Mouse (Mus musculus): Measurements from ENCODE around the gene Frrs1l. TPM values are rescaled to one million over a fixed set of nuclear protein-coding genes. Genes with fewer than 3 reads are reported as not detected.

Gene Frrs1l
- polyA plus RNA-seq, 1 experiment from 2014 or later, result 26.1 TPM

GRCm38 (mm10) chr4:56965586-56966179, 24.5 kb downstream of the Frrs1l start:
- no peak for ATAC-seq (ENCODE audit: low FRiP score)
- H3K27me3 ChIP-seq (replicated peaks), result no peaks in the 10 kb centered on the region
- H3K4me1 ChIP-seq, result peaks cover 5% of the 10 kb centered on the region; the same call in 1 of the 2 replicates
- no peak overlapping the region for H3K9ac ChIP-seq (replicated peaks)
- 83% methylated on average over 7 of the region's 7 CpGs for WGBS
- H3K4me3 ChIP-seq (replicated peaks), result no peak overlapping the region
- peaks cover 49% of the 10 kb centered on the region for H3K36me3 ChIP-seq
- H3K9me3 ChIP-seq (replicated peaks), result no peaks in the 10 kb centered on the region
- no peak overlapping the region for H3K4me2 ChIP-seq
- no peak overlapping the region for H3K27ac ChIP-seq (replicated peaks)

- no peak for ATAC-seq (ENCODE audit: low FRiP score)
- no peak overlapping the region for H3K9ac ChIP-seq (replicated peaks)
- no peak overlapping the region for H3K4me3 ChIP-seq (replicated peaks)
- H3K9me3 ChIP-seq (replicated peaks), result no peaks in the 10 kb centered on the region
- peaks cover 56% of the 10 kb centered on the region for H3K36me3 ChIP-seq
- H3K27ac ChIP-seq (replicated peaks), result no peak overlapping the region
- WGBS, result 92% methylated on average over 6 of the region's 6 CpGs
- H3K4me1 ChIP-seq, result no peaks in the 10 kb centered on the region
- no peak overlapping the region for H3K4me2 ChIP-seq
- no peaks in the 10 kb centered on the region for H3K27me3 ChIP-seq (replicated peaks)
These were observed 26.5 kb downstream of the Frrs1l start for GRCm38 (mm10) chr4:56963687-56964086.

- H3K9me3 ChIP-seq (replicated peaks), result no peaks in the 10 kb centered on the region
- no peak overlapping the region for H3K27ac ChIP-seq (replicated peaks)
- H3K27me3 ChIP-seq (replicated peaks), result no peaks in the 10 kb centered on the region
- WGBS, result 90% methylated on average over 12 of the region's 12 CpGs
- no peaks in the 10 kb centered on the region for H3K4me1 ChIP-seq
- H3K4me3 ChIP-seq (replicated peaks), result no peak overlapping the region
- peaks cover 38% of the 10 kb centered on the region for H3K36me3 ChIP-seq
- no peak overlapping the region for H3K9ac ChIP-seq (replicated peaks)
- no peak for ATAC-seq (ENCODE audit: low FRiP score)
- no peak overlapping the region for H3K4me2 ChIP-seq
These were observed 28.8 kb downstream of the Frrs1l start for GRCm38 (mm10) chr4:56961320-56961925.

- 60% methylated on average over 9 of the region's 9 CpGs for WGBS
- Histone ChIP-seq H3K27me3 (replicated peaks) (no peaks in the 10 kb centered on the region), H3K4me1 (no peaks in the 10 kb centered on the region), H3K9me3 (replicated peaks) (no peaks in the 10 kb centered on the region), H3K9ac (replicated peaks) (no peak overlapping the region), H3K4me3 (replicated peaks) (no peak overlapping the region), H3K4me2 (no peak overlapping the region), H3K27ac (replicated peaks) (no peak overlapping the region), H3K36me3 (peaks cover 24% of the 10 kb centered on the region)
- ATAC-seq (ENCODE audit: low FRiP score), result no peak
These were observed 32.7 kb downstream of the Frrs1l start for GRCm38 (mm10) chr4:56957518-56957917.

- no peaks in the 10 kb centered on the region for H3K4me1 ChIP-seq
- WGBS, result 62% methylated on average over 5 of the region's 6 CpGs
- no peak overlapping the region for H3K4me2 ChIP-seq
- H3K9ac ChIP-seq (replicated peaks), result no peak overlapping the region
- no peaks in the 10 kb centered on the region for H3K27me3 ChIP-seq (replicated peaks)
- no peaks in the 10 kb centered on the region for H3K9me3 ChIP-seq (replicated peaks)
- ATAC-seq (ENCODE audit: low FRiP score), result no peak
- no peaks in the 10 kb centered on the region for H3K36me3 ChIP-seq
- no peak overlapping the region for H3K27ac ChIP-seq (replicated peaks)
- H3K4me3 ChIP-seq (replicated peaks), result no peak overlapping the region
These were observed 37.0 kb downstream of the Frrs1l start for GRCm38 (mm10) chr4:56953235-56953634.

- ATAC-seq (ENCODE audit: low FRiP score), result no peak
- Histone ChIP-seq H3K4me3 (replicated peaks) (no peak overlapping the region), H3K9ac (replicated peaks) (no peak overlapping the region), H3K27me3 (replicated peaks) (no peaks in the 10 kb centered on the region), H3K4me2 (no peak overlapping the region), H3K27ac (replicated peaks) (no peak overlapping the region), H3K36me3 (no peaks in the 10 kb centered on the region), H3K4me1 (peaks cover 4% of the 10 kb centered on the region), H3K9me3 (replicated peaks) (no peaks in the 10 kb centered on the region)
- 89% methylated on average over 3 of the region's 3 CpGs for WGBS
These were observed 38.5 kb downstream of the Frrs1l start for GRCm38 (mm10) chr4:56951701-56952100.

- no peak overlapping the region for H3K4me3 ChIP-seq (replicated peaks)
- no peak overlapping the region for H3K9ac ChIP-seq (replicated peaks)
- no peaks in the 10 kb centered on the region for H3K27me3 ChIP-seq (replicated peaks)
- H3K36me3 ChIP-seq, result no peaks in the 10 kb centered on the region
- WGBS, result 88% methylated on average over 6 of the region's 6 CpGs
- H3K9me3 ChIP-seq (replicated peaks), result no peaks in the 10 kb centered on the region
- H3K4me1 ChIP-seq, result peaks cover 24% of the 10 kb centered on the region
- H3K27ac ChIP-seq (replicated peaks), result no peak overlapping the region
- no peak for ATAC-seq (ENCODE audit: low FRiP score)
- H3K4me2 ChIP-seq, result no peak overlapping the region
These were observed 40.7 kb downstream of the Frrs1l start for GRCm38 (mm10) chr4:56949494-56949893.

- Histone ChIP-seq H3K36me3 (no peaks in the 10 kb centered on the region), H3K9ac (replicated peaks) (peak within 1 kb of the TSS; percentile 84), H3K4me2 (peak within 1 kb of the TSS; percentile 96), H3K27ac (replicated peaks) (peak within 1 kb of the TSS; percentile 93), H3K9me3 (replicated peaks) (no peaks in the 10 kb centered on the region), H3K27me3 (replicated peaks) (no peaks in the 10 kb centered on the region), H3K4me1 (peaks cover 35% of the 10 kb centered on the region), H3K4me3 (replicated peaks) (peak within 1 kb of the TSS; percentile 94)
- under 1% methylated on average over 106 of the region's 107 CpGs for WGBS
- ATAC-seq (ENCODE audit: low FRiP score), result peak; percentile 97
These were observed 43.2 kb downstream of the Frrs1l start, which contains the start of gene Tmem245 for GRCm38 (mm10) chr4:56946641-56947640. Tmem245 (minus strand) TSS chr4:56947437.

- Histone ChIP-seq H3K27me3 (replicated peaks) (no peaks in the 10 kb centered on the region), H3K4me2 (peak overlapping the region; percentile 96), H3K36me3 (no peaks in the 10 kb centered on the region), H3K4me3 (replicated peaks) (peak overlapping the region; percentile 94), H3K27ac (replicated peaks) (no peak overlapping the region), H3K4me1 (peaks cover 35% of the 10 kb centered on the region), H3K9me3 (replicated peaks) (no peaks in the 10 kb centered on the region), H3K9ac (replicated peaks) (peak overlapping the region; percentile 84)
- 3% methylated on average over 14 of the region's 14 CpGs for WGBS
- no peak for ATAC-seq (ENCODE audit: low FRiP score)
These were observed 44.0 kb downstream of the Frrs1l start for GRCm38 (mm10) chr4:56946180-56946579.

GRCm38 (mm10) chr4:56944286-56944685, 45.9 kb downstream of the Frrs1l start:
- H3K4me3 ChIP-seq (replicated peaks), result no peak overlapping the region
- peaks cover 35% of the 10 kb centered on the region for H3K4me1 ChIP-seq
- no peaks in the 10 kb centered on the region for H3K9me3 ChIP-seq (replicated peaks)
- H3K27ac ChIP-seq (replicated peaks), result no peak overlapping the region
- no peak overlapping the region for H3K4me2 ChIP-seq
- H3K9ac ChIP-seq (replicated peaks), result no peak overlapping the region
- 70% methylated on average over 4 of the region's 4 CpGs for WGBS
- no peaks in the 10 kb centered on the region for H3K36me3 ChIP-seq
- ATAC-seq (ENCODE audit: low FRiP score), result no peak
- no peaks in the 10 kb centered on the region for H3K27me3 ChIP-seq (replicated peaks)

GRCm38 (mm10) chr4:56943258-56943657, 46.9 kb downstream of the Frrs1l start:
- no peaks in the 10 kb centered on the region for H3K9me3 ChIP-seq (replicated peaks)
- no peaks in the 10 kb centered on the region for H3K27me3 ChIP-seq (replicated peaks)
- 35% methylated on average over 1 of the region's 1 CpGs for WGBS
- no peak overlapping the region for H3K9ac ChIP-seq (replicated peaks)
- peaks cover 35% of the 10 kb centered on the region for H3K4me1 ChIP-seq
- H3K4me2 ChIP-seq, result no peak overlapping the region
- no peaks in the 10 kb centered on the region for H3K36me3 ChIP-seq
- ATAC-seq (ENCODE audit: low FRiP score), result no peak
- H3K4me3 ChIP-seq (replicated peaks), result no peak overlapping the region
- no peak overlapping the region for H3K27ac ChIP-seq (replicated peaks)
